Mouse (Mus musculus) lung, adult 2 months (tissue): ENCODE measurements around the gene Asic2.

ENCODE experiments used
- CTCF ChIP-seq: fragments of 200-500 bp; IDR thresholded peaks from 2 replicates; pipeline ENCODE4 v1.5.1; 2011; ENCODE audit warnings: mild to moderate bottlenecking, low read length, control low read depth; ENCODE audit not compliant: insufficient read depth
- POLR2A ChIP-seq: fragments of 200-500 bp; IDR thresholded peaks from 2 replicates; pipeline ENCODE4 v1.6.1; 2011; ENCODE audit warnings: low read depth, mild to moderate bottlenecking, control low read depth, low read length, borderline replicate concordance; ENCODE audit errors: extremely low read depth

DNA sequence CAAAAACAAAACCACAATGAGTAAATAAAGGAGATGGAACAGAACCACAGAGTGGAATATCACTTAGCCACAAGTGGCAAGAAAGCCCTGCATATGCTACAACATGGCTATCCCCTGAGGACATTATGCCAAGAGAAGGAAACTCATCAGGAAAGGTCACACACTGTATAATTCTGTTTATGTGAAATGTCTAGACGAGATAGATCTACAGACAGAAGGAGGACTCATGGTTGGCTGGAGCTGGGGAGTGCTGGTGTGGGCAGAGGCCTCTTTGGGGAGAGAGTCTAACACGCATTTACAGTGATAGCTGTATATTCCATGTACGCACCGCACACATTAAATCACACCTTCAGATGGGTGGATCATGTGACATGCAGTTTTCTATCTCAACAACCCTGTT is 884.4 kb downstream of the Asic2 start:
- no peak for TF ChIP-seq POLR2A
- no peak for TF ChIP-seq CTCF
